Mouse (Mus musculus) midbrain, embryonic 12.5 days (tissue): ENCODE results near the gene Wipf2. TPM values are rescaled to one million over a fixed set of nuclear protein-coding genes. Genes with fewer than 3 reads are reported as not detected.
"Not testable (repeated sequence)": the region's sequence is repeated elsewhere in the genome, so short reads cannot be mapped to it uniquely, and the experiment has no call there.

ENCODE experiments used
- ATAC-seq: fragments of 200-750 bp; cut with Nextera tagmentation; 2 replicates; pipeline ENCODE4 v1.8.0; 2017; ENCODE audit warnings: low read depth, moderate TSS enrichment, moderate library complexity; ENCODE audit not compliant: low FRiP score
- H3K27ac ChIP-seq: fragments of 300-500 bp; sonication (generic); replicated peaks from 2 replicates; pipeline ENCODE4 v1.5.1; 2016; ENCODE audit warnings: mild to moderate bottlenecking
- H3K27me3 ChIP-seq: fragments of 300-500 bp; sonication (generic); 2 replicates; pipeline ENCODE4 v1.6.1; 2016; ENCODE audit warnings: mild to moderate bottlenecking
- H3K36me3 ChIP-seq: fragments of 300-500 bp; sonication (generic); 2 replicates; pipeline ENCODE4 v1.6.1; 2016
- H3K4me1 ChIP-seq: fragments of 300-500 bp; sonication (generic); 2 replicates; pipeline ENCODE4 v1.6.1; 2016
- H3K4me2 ChIP-seq: fragments of 300-500 bp; sonication (generic); replicated peaks from 2 replicates; pipeline ENCODE4 v1.6.1; 2016; ENCODE audit warnings: mild to moderate bottlenecking, moderate library complexity
- H3K4me3 ChIP-seq: fragments of 300-500 bp; sonication (generic); 2 replicates; pipeline ENCODE4 v1.5.1; 2016; ENCODE audit warnings: mild to moderate bottlenecking
- H3K9ac ChIP-seq: fragments of 300-500 bp; sonication (generic); replicated peaks from 2 replicates; pipeline ENCODE4 v1.6.1; 2016; ENCODE audit warnings: mild to moderate bottlenecking, moderate library complexity
- H3K9me3 ChIP-seq: fragments of 300-500 bp; sonication (generic); 2 replicates; pipeline ENCODE4 v1.6.1; 2016; ENCODE audit warnings: mild to moderate bottlenecking
- WGBS: fragments of 180-500 bp; shearing (Covaris S2); methylation state at CpG from one replicate; pipeline ENCODE4 v1.1.7; 2016; 5-methylcytosine and 5-hydroxymethylcytosine counted together
- polyA plus RNA-seq: library from polyadenylated mRNA; unstranded; fragments of >200 nt; fragmentation: Nextera tagmentation; extraction: Ambion mirVana; gene quantifications from 2 replicates; pipeline ENCODE4 v1.2.1, GENCODE M21; 2016

Wipf2 gene
- 4.9 TPM in 2 replicates for polyA plus RNA-seq

DNA sequence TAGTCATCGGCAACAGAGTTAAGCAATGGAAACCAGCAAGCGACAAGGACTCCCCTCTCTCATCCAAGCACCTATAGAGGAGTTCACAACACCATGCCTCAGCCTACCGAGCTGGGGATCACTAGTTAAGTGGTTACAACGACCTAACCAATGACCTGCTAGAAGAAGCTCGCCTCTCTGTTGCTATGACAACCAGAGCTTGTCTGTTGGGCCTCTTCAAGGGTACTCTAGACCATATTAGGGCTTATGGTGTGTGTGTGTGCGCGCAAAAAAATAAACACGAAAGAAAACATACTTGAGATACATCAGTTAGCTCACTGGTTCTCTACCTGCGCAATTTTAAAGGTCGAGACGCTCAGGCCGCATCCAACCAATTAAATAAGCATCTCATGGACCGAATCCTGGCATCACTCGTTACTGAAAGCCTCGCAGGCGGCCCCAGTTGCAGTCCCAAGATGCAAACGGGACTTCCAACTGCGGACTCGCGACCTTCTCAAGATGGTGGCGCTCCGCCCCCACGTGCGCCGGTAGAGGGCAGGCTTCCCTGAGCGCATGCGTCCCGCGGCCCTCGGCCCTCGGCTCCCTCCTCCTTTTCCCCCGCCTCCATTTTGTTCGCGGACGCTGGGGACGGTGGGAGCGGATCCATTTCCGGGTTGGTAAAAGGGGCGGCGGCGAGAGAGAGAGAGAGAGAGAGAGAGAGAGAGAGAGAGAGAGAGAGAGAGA is at the start of gene Wipf2:
Gene Wipf2 (plus strand): TSS at position 611 of the 723 bp plus-strand sequence.
- ATAC-seq = peak; percentile 89
- H3K4me1 ChIP-seq = peaks cover 11% of the 10 kb centered on the region; the same call in 1 of the 2 replicates
- H3K9ac ChIP-seq = peak within 1 kb of the TSS; percentile 79
- peaks cover 3% of the 10 kb centered on the region; the same call in 1 of the 2 replicates for H3K27me3 ChIP-seq
- H3K9me3 ChIP-seq = no peaks in the 10 kb centered on the region
- 7% methylated on average over 41 of the region's 41 CpGs for WGBS
- peak within 1 kb of the TSS; percentile 70 for H3K4me2 ChIP-seq
- peak within 1 kb of the TSS; percentile 69 for H3K4me3 ChIP-seq
- peak within 1 kb of the TSS; percentile 94 for H3K27ac ChIP-seq
- H3K36me3 ChIP-seq = peaks cover 21% of the 10 kb centered on the region

DNA sequence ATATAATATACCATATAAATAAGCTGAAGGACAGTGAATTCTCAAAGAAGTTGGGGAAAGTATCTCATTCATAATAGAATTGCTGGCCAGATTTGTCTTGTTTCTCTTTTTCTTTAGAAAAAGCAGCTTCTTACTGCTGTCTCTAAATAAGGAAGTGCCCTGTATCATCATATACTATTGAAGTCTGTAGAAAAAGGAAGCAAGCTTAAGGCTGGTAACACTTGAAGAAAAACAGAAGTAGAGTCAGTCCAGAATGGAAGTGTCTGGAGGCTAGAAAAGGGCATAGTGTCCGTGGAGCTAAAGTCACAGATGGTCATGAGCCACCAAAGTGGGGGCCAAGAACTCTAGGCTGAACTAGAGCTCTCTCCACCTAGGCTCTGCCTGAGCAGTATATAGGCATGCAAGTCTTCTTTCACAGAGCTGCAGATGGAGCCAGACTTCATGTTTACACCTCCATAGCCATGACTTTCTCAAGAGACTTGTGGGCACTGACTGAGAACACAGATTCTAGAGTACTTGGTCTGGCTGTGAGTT is 46.7 kb upstream of the Wipf2 start:
- peaks cover 92% of the 10 kb centered on the region for H3K36me3 ChIP-seq
- 90% methylated on average over 1 of the region's 1 CpGs for WGBS

DNA sequence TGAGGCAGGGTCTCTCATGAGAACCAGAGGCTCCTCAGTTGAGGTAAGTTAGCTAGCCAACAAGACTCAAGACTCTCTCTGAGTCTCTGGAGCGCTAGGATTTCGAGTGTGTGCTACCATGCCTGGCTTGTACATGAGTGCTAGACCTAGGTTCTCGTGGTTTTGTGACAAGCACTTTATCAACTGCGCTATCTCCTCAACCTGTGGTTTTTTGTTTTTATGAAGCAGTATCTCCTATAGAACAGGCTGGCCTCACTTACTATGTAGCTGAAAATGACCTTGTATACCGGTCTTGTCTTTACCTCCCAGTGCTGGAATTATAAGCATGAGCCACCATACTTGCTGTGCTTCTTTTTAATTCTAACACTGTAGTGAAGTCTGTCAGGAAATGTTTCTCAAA is 42.5 kb upstream of the Wipf2 start:
- H3K4me1 ChIP-seq = no peaks in the 10 kb centered on the region
- peaks cover 92% of the 10 kb centered on the region for H3K36me3 ChIP-seq
- WGBS = 98% methylated on average over 5 of the region's 5 CpGs

More for the DNA sequence above, 46.7 kb upstream of the Wipf2 start:
- Histone ChIP-seq H3K9ac (no peak overlapping the region), H3K27me3 (no peaks in the 10 kb centered on the region), H3K9me3 (no peaks in the 10 kb centered on the region), H3K4me3 (no peak overlapping the region), H3K27ac (no peak overlapping the region), H3K4me1 (peaks cover 3% of the 10 kb centered on the region; the same call in 1 of the 2 replicates), H3K4me2 (no peak overlapping the region)
- ATAC-seq = no peak

DNA sequence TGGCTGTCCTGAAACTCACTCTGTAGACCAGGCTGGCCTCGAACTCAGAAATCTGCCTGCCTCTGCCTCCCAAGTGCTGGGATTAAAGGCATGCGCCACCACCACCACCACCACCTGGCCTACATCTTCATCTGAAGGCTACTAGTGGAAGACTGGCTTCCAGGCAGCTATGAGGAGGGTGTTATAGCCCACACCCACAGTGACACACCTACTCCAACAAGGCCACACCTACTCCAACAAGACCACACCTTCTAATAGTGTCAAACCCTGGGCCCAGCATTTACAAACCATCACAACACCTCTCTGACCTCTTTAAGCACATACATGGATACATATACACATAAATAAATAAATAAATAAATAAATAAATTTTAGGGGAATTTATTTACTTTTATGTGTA is 37.4 kb upstream of the Wipf2 start:
- not testable (repeated sequence) for H3K27ac ChIP-seq, H3K4me1 ChIP-seq, H3K4me3 ChIP-seq, H3K27me3 ChIP-seq, H3K4me2 ChIP-seq, H3K9me3 ChIP-seq, H3K9ac ChIP-seq, ATAC-seq
- WGBS = 96% methylated on average over 2 of the region's 2 CpGs
- peaks cover 90% of the 10 kb centered on the region for H3K36me3 ChIP-seq

More for the DNA sequence above, 42.5 kb upstream of the Wipf2 start:
- Histone ChIP-seq H3K9ac (no peak overlapping the region), H3K4me3 (no peak overlapping the region), H3K27me3 (no peaks in the 10 kb centered on the region), H3K9me3 (no peaks in the 10 kb centered on the region), H3K27ac (no peak overlapping the region), H3K4me2 (no peak overlapping the region)
- no peak for ATAC-seq

DNA sequence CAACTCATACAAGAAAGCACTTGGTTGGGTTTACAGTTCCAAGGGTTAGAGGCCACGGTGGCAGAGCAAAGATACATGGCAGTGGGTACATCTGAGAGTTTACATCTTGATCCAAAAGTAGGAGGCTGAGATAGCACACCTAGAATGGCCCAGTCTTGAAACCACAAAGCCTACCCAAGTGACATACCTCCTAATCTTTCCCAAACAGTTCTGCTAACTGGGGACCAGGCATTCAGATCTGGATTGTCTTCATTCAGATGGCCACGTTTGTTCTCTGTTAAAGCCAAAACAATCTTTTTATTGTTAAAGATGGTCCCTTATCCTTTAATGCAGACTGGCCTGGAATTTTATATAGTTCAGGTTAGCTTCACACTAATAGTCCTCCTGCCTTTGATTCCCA is 35.6 kb upstream of the Wipf2 start:
- no peak overlapping the region for H3K27ac ChIP-seq
- no peaks in the 10 kb centered on the region for H3K27me3 ChIP-seq
- peaks cover 90% of the 10 kb centered on the region for H3K36me3 ChIP-seq
- no peak for ATAC-seq
- H3K9ac ChIP-seq = no peak overlapping the region
- no peaks in the 10 kb centered on the region for H3K4me1 ChIP-seq
- H3K4me2 ChIP-seq = no peak overlapping the region
- 94% methylated on average over 2 of the region's 2 CpGs for WGBS
- H3K9me3 ChIP-seq = no peaks in the 10 kb centered on the region
- H3K4me3 ChIP-seq = no peak overlapping the region

DNA sequence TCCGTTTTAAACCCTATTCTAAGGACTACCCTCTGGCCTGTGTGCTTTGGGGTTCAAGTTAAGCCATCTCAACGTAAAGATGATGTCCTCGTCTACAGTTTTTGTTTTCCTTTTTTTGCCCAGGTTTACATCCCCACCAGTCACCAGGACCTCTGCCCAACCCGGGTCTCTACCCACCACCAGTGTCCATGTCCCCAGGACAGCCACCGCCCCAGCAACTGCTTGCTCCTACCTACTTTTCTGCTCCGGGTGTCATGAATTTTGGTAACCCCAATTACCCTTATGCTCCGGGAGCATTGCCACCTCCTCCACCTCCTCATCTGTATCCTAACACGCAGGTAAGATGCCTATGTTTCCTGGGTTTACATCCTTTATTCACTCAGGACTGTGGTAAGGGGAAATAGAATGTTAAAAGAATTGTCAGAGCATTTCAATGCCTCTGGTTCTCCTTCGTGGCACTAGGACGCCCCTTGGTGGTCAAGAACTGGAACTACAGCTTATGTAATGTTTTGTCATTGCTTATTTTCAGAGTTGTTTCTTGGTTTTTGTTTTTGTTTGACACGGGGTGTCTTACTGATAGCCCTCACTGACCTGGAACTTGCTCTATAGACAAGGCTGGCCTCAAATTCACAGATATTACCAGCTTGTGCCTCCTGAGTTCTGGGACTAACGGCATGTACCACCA is 34.2 kb upstream of the Wipf2 start:
- no peak overlapping the region for H3K27ac ChIP-seq
- H3K4me3 ChIP-seq = no peak overlapping the region
- WGBS = 76% methylated on average over 12 of the region's 12 CpGs
- H3K4me1 ChIP-seq = no peaks in the 10 kb centered on the region
- no peak overlapping the region for H3K4me2 ChIP-seq
- no peaks in the 10 kb centered on the region; the same call in 1 of the 2 replicates for H3K27me3 ChIP-seq
- no peak overlapping the region for H3K9ac ChIP-seq
- no peak for ATAC-seq
- H3K9me3 ChIP-seq = no peaks in the 10 kb centered on the region
- H3K36me3 ChIP-seq = peaks cover 90% of the 10 kb centered on the region

DNA sequence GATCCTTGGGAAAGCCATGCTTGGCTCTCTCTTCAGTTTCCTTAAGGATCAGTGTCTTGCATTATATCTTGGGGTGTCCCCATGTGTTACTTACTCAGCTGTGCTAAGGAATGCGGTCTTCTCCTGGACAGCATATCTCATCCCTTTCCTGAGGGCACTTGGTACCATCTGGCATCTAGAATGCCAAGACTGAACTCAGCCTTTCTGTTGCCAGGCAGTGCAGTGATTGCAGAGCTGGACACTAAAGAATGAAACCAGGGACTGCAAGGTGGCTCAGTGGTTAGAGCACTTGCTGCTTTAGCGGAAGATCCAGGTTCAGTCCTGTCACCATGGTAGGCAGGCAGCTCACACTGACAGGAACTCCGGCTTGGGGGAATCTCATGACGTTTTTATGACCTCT is 33.6 kb upstream of the Wipf2 start:
- Histone ChIP-seq H3K27ac (no peak overlapping the region), H3K9me3 (no peaks in the 10 kb centered on the region), H3K36me3 (peaks cover 87% of the 10 kb centered on the region), H3K4me2 (no peak overlapping the region), H3K9ac (no peak overlapping the region), H3K4me3 (no peak overlapping the region), H3K27me3 (no peaks in the 10 kb centered on the region; the same call in 1 of the 2 replicates), H3K4me1 (peaks cover 6% of the 10 kb centered on the region; the same call in 1 of the 2 replicates)
- WGBS = 84% methylated on average over 4 of the region's 4 CpGs
- no peak for ATAC-seq

DNA sequence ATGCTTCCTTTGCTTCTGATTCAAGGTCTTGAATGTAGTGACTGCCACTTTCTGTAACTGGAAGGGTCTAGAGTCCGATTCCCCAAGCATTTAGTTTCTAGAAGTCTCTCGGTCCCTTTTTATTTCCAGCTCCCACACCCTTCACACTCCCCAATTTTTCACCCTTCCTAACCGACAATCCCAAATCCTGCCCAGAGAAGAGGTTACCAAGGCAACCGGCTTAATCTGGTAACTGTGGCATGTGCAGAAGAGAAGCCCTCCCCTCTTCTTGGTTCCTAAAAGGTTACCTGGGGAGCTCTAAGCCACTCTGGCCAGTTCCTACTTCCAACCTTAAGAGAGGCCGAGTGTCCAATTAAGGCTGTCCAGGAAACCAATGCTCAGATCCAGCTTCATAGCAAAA is 28.1 kb upstream of the Wipf2 start:
- no peak overlapping the region for H3K27ac ChIP-seq
- no peak for ATAC-seq
- H3K4me1 ChIP-seq = peaks cover 32% of the 10 kb centered on the region
- WGBS = 23% methylated on average over 5 of the region's 5 CpGs
- peaks cover 25% of the 10 kb centered on the region for H3K27me3 ChIP-seq
- H3K4me2 ChIP-seq = no peak overlapping the region
- peaks cover 39% of the 10 kb centered on the region for H3K36me3 ChIP-seq
- H3K9me3 ChIP-seq = no peaks in the 10 kb centered on the region
- no peak overlapping the region for H3K4me3 ChIP-seq
- no peak overlapping the region for H3K9ac ChIP-seq

DNA sequence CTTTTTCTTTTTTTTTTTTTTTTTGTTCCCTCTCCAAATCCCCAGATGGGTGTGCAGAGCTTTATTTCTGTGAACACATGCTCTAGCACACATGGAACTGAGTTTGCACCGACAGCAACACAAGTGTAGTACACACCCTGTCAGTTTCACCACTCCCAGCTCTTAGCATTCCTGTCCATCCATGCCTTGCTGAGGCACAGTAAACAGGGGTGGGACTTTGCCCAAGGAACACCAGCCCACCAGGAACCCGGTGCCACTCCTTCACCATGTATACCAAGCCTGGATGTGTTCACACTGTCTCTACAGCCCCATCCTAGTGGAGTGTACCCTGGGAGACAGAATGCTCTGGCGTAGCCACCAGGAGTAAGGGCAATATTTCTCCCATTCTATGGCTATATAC is 27.7 kb upstream of the Wipf2 start:
- 56% methylated on average over 3 of the region's 3 CpGs for WGBS
- peaks cover 32% of the 10 kb centered on the region for H3K4me1 ChIP-seq
- no peak overlapping the region for H3K27ac ChIP-seq
- H3K9me3 ChIP-seq = no peaks in the 10 kb centered on the region
- peaks cover 25% of the 10 kb centered on the region for H3K27me3 ChIP-seq
- no peak overlapping the region for H3K4me3 ChIP-seq
- H3K4me2 ChIP-seq = 0 out of 2 replicates have a peak overlapping the region, but pooled peaks have one; percentile 98
- H3K36me3 ChIP-seq = peaks cover 36% of the 10 kb centered on the region
- ATAC-seq = no peak
- no peak overlapping the region for H3K9ac ChIP-seq

DNA sequence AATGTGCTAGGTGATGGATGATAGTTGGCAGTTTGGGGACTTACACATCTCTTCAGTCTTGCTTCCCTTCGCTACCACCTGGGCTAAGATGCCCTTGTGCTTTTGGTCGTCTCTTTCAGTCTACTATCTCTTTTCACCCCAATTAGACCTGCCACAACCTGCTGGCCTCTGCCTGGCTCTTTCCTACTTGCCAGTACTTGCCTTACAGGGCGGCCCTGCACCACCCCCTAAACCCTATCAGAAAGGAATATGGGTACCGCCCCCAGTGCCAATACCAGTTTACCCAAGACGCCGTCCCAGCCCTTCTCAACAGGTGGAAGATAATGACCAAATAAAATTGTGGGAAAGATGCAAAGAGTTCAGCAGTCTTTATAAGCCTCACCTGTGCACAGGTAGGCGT is 27.3 kb upstream of the Wipf2 start:
- peaks cover 32% of the 10 kb centered on the region for H3K4me1 ChIP-seq
- WGBS = 36% methylated on average over 7 of the region's 7 CpGs
- peaks cover 33% of the 10 kb centered on the region for H3K36me3 ChIP-seq
- ATAC-seq = 0 out of 2 replicates have a peak, but pooled peaks have one; percentile 3
- H3K4me2 ChIP-seq = peak overlapping the region; percentile 98
- peaks cover 25% of the 10 kb centered on the region for H3K27me3 ChIP-seq
- H3K27ac ChIP-seq = no peak overlapping the region
- no peak overlapping the region for H3K9ac ChIP-seq
- peak overlapping the region; percentile 64; the same call in 1 of the 2 replicates for H3K4me3 ChIP-seq
- H3K9me3 ChIP-seq = no peaks in the 10 kb centered on the region

DNA sequence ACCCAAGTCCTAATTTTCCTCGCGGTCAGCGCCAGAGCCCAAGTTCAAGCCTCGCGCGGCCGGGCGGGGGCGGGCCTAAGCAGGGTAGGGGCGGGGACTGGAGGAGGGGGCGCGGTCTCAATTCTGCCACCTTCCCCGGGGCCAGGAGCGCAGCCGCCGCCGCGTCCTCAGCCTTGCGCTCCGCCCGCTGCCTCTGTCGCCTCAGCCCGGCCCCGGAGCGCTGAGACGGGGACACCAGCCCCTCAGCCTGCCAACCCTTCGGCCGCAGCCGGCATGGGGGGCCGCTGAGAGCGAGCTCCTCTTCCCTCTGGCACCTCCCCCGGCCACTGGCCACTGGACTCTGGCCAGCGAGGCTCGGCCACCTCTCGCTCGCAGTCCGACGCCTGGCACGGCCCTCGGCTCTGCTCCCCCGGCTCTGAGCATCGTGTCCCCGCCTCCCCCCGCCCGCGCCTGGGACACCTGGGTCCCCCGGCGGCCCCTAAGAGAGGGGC is 26.7 kb upstream of the Wipf2 start, which contains the start of gene Rapgefl1:
Gene Rapgefl1 (plus strand): TSS at position 135 of the 491 bp plus-strand sequence.
- WGBS = under 1% methylated on average over 45 of the region's 48 CpGs
- Histone ChIP-seq H3K4me3 (peak within 1 kb of the TSS; percentile 64), H3K9me3 (no peaks in the 10 kb centered on the region), H3K27ac (peak within 1 kb of the TSS; percentile 64), H3K4me1 (peaks cover 32% of the 10 kb centered on the region), H3K9ac (peak within 1 kb of the TSS; percentile 81), H3K4me2 (peak within 1 kb of the TSS; percentile 98), H3K27me3 (peaks cover 25% of the 10 kb centered on the region), H3K36me3 (peaks cover 28% of the 10 kb centered on the region)
- peak; percentile 92 for ATAC-seq
